Mouse (Mus musculus) heart, postnatal 0 days (tissue): Measurements from ENCODE around the gene Pcca.

Source experiments
- CTCF ChIP-seq: IDR thresholded peaks from 2 replicates; pipeline ENCODE4 v1.5.1; 2016; ENCODE audit warnings: antibody characterized with exemption, control low read depth, low read depth
- EP300 ChIP-seq: IDR thresholded peaks from 2 replicates; pipeline ENCODE4 v1.6.1; 2016; ENCODE audit warnings: antibody characterized with exemption, low read depth

GRCm38 (mm10) chr14:122513511-122514036, 20.6 kb upstream of the Pcca start:
- TF ChIP-seq CTCF (no peak), EP300 (no peak)
